In genomic region chr12:118198386-118199093, GRCm38 (mm10) we compare ENCODE assay signal across 8 mouse cellular contexts. TPM values are rescaled to one million over a fixed set of nuclear protein-coding genes. Genes with fewer than 3 reads are reported as not detected.
DNase-seq lines count a peak whose midpoint lies in the region; ATAC-seq lines count a peak whose summit lies in the region.

Gene Dnah11, minus strand, starts transcription at chr12:118199043.

- no peaks in the 10 kb centered on the region for H3K9me3 ChIP-seq in hindbrain, embryonic 14.5 days (ENCODE audit: control insufficient read depth, low read length)

- ATAC-seq in activated CD4-positive, CD25-positive, alpha-beta regulatory T cell, adult 4 months = peak; percentile 93
- ATAC-seq in hindbrain, embryonic 14.5 days (ENCODE audit: low FRiP score) = peak; percentile 93

- H3K4me1 ChIP-seq in hindbrain, embryonic 14.5 days (replicated peaks; ENCODE audit: control insufficient read depth, insufficient read depth, low read length) = no peaks in the 10 kb centered on the region

- peak within 1 kb of the TSS; percentile 39 for H3K9ac ChIP-seq in hindbrain, embryonic 14.5 days

- WGBS in hindbrain, embryonic 14.5 days = under 1% methylated on average over 47 of the region's 47 CpGs

- H3K27ac ChIP-seq in hindbrain, embryonic 14.5 days = no peak within 1 kb of the TSS

- H3K36me3 ChIP-seq in hindbrain, embryonic 14.5 days (replicated peaks; ENCODE audit: control insufficient read depth, insufficient read depth) = no peaks in the 10 kb centered on the region

- H3K27me3 ChIP-seq in hindbrain, embryonic 14.5 days (ENCODE audit: control insufficient read depth, insufficient read depth, low read length) = peaks cover 56% of the 10 kb centered on the region

- peak; percentile 31 to 42 for DNase-seq in cerebellum, postnatal 4 days (ENCODE audit: low spot score in 2 of 2)
- DNase-seq in gastrocnemius, adult 18-20 months (ENCODE audit: low spot score) = peak; percentile 63
- DNase-seq in hindbrain, embryonic 14.5 days (ENCODE audit: low spot score) = peak; percentile 68
- peak; percentile 2 for DNase-seq in left cerebral cortex, adult 11 months (ENCODE audit: low spot score)
- peak; percentile 77 for DNase-seq in lung, postnatal 25 days (ENCODE audit: low spot score)
- peak; percentile 35 for DNase-seq in retina, postnatal 7 days (ENCODE audit: low read depth, low spot score)
- peak; percentile 75 for DNase-seq in thymus, postnatal 4 days

- peak within 1 kb of the TSS; percentile 40 for H3K4me3 ChIP-seq in hindbrain, embryonic 14.5 days (replicated peaks; ENCODE audit: low read length)

- peak within 1 kb of the TSS; percentile 88 for H3K4me2 ChIP-seq in hindbrain, embryonic 14.5 days (replicated peaks)

RNA-seq across cellular contexts. Expression of gene Dnah11, which starts in this region (rescaled TPM):
- polyA plus RNA-seq in activated CD4-positive, CD25-positive, alpha-beta regulatory T cell, adult 4 months (2017; shearing (Covaris generic)) = under 1 TPM; 0.04 to 0.14 TPM
- total RNA-seq in gastrocnemius, adult 18-20 months (2021) = under 1 TPM in 1 of 2 experiments, not detected in 1; 0.02 TPM
- polyA plus RNA-seq in hindbrain, embryonic 14.5 days (2014; fragmentation: Nextera tagmentation; extraction: Ambion mirVana) = 0.33 and 0.74 TPM in 2 replicates

Comparison
In these comparisons a context has a peak if more than half of its experiments do, and no peak if none do; other contexts are left out.
1. Peak in ATAC-seq in activated CD4-positive, CD25-positive, alpha-beta regulatory T cell, adult 4 months; RNA of the gene not detected or under 1 TPM.
2. Peak in DNase-seq in gastrocnemius, adult 18-20 months; RNA of the gene not detected or under 1 TPM.
3. Peak in DNase-seq, ATAC-seq, H3K4me3 ChIP-seq, H3K9ac ChIP-seq and H3K4me2 ChIP-seq in hindbrain, embryonic 14.5 days; RNA of the gene not detected or under 1 TPM.
4. DNase-seq: peak in every context shown above with its lines; median percentile 77 in lung, postnatal 25 days; 75 in thymus, postnatal 4 days; 68 in hindbrain, embryonic 14.5 days; 63 in gastrocnemius, adult 18-20 months; 36 in cerebellum, postnatal 4 days; 35 in retina, postnatal 7 days; 2 in left cerebral cortex, adult 11 months.